Mouse (Mus musculus) lung, embryonic 16.5 days (tissue): ENCODE measurements at regions not wholly inside any gene's neighbourhood (a gene's known extent, or its start where the extent isn't known, plus 50 kb on each side); places are given as distances from the start of the nearest gene placed in this dataset.

Experiments used
- ATAC-seq: fragments of 200-750 bp; cut with Nextera tagmentation; 2 replicates; pipeline ENCODE4 v1.8.0; 2017; ENCODE audit warnings: low read depth, mild to moderate bottlenecking, moderate library complexity
- H3K27ac ChIP-seq: fragments of 300-500 bp; sonication (generic); 2 replicates; pipeline ENCODE4 v1.5.1; 2014; ENCODE audit warnings: mild to moderate bottlenecking, control low read depth, low read length
- H3K27me3 ChIP-seq: fragments of 300-500 bp; sonication (generic); 2 replicates; pipeline ENCODE4 v1.6.1; 2014; ENCODE audit warnings: low read depth, low read length, mixed read lengths; ENCODE audit not compliant: control insufficient read depth, insufficient read depth
- H3K36me3 ChIP-seq: fragments of 300-500 bp; sonication (generic); 2 replicates; pipeline ENCODE4 v1.6.1; 2014; ENCODE audit warnings: low read length; ENCODE audit not compliant: control insufficient read depth, insufficient read depth
- H3K4me1 ChIP-seq: fragments of 300-500 bp; sonication (generic); replicated peaks from 2 replicates; pipeline ENCODE4 v1.6.1; 2014; ENCODE audit warnings: low read length, mixed read lengths; ENCODE audit not compliant: control insufficient read depth, insufficient read depth
- H3K4me2 ChIP-seq: fragments of 300-500 bp; sonication (generic); 2 replicates; pipeline ENCODE4 v1.6.1; 2014; ENCODE audit warnings: low read depth, low read length, control low read depth
- H3K4me3 ChIP-seq: fragments of 300-500 bp; sonication (generic); 2 replicates; pipeline ENCODE4 v1.5.1; 2014; ENCODE audit warnings: mild to moderate bottlenecking, low read length, control low read depth
- H3K9ac ChIP-seq: fragments of 300-500 bp; sonication (generic); 2 replicates; pipeline ENCODE4 v1.6.1; 2014; ENCODE audit warnings: low read length, control low read depth
- H3K9me3 ChIP-seq: fragments of 300-500 bp; sonication (generic); 2 replicates; pipeline ENCODE4 v1.6.1; 2016; ENCODE audit warnings: low read length; ENCODE audit not compliant: control insufficient read depth
- WGBS: fragments of 180-500 bp; shearing (Covaris S2); extraction: QIAGEN DNeasy Blood & Tissue Kit; methylation state at CpG from one replicate; pipeline ENCODE4 v1.1.7; 2014; 5-methylcytosine and 5-hydroxymethylcytosine counted together

GRCm38 (mm10) chr3:136508575-136508974 lies 161.3 kb upstream of the Ppp3ca start:
- 31% methylated on average over 2 of the region's 2 CpGs for WGBS
- Histone ChIP-seq H3K27ac (no peak overlapping the region), H3K9ac (no peak overlapping the region), H3K4me3 (no peak overlapping the region), H3K4me2 (no peak overlapping the region), H3K4me1 (no peaks in the 10 kb centered on the region), H3K9me3 (no peaks in the 10 kb centered on the region), H3K36me3 (no peaks in the 10 kb centered on the region), H3K27me3 (no peaks in the 10 kb centered on the region)
- ATAC-seq: no peak

DNA sequence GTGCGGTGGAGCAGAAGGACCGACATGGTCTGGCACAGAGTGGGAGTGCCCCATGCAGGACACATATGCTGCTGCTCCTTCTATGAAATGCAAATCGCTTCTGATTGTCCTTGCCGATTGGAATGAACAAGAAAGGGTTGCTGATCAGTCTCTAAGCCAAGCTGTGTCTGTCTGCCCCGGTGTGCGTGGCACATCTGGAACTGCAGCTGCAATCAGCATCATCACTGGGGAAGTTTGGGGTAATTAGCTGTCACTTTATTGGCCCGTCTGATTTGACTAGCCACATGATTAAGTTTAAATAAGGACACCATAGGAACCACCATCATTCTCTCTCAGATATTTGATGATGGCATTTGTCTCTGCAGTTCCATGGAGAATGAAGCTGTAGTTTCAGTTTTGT lies 162.9 kb upstream of the Ppp3ca start:
- Histone ChIP-seq H3K27me3 (no peaks in the 10 kb centered on the region), H3K36me3 (no peaks in the 10 kb centered on the region), H3K4me2 (no peak overlapping the region), H3K9ac (no peak overlapping the region), H3K9me3 (no peaks in the 10 kb centered on the region), H3K4me1 (no peaks in the 10 kb centered on the region), H3K4me3 (no peak overlapping the region), H3K27ac (no peak overlapping the region)
- ATAC-seq: no peak
- WGBS: 77% methylated on average over 7 of the region's 7 CpGs

DNA sequence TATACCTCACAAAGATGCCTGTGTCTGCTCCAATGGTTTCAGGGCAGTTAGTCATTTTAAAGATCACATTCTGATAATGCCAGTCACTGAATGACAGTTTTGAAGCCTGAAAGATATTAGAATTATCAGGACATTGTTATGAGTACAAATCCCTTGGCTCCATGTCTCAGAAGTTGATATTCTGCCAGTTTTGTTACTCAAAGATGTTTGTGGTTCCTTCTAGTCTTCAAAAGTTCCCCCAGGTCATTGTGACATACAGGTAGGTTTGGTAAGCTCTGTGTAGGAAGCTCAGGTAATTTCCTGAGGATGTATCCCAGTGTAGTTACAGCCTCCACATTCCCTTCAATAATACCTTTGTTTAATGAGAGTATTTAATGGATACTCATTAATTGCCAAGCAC lies 169.0 kb upstream of the Bank1 start:
- Histone ChIP-seq H3K9ac (no peak overlapping the region), H3K4me3 (no peak overlapping the region), H3K27ac (no peak overlapping the region), H3K36me3 (no peaks in the 10 kb centered on the region), H3K27me3 (no peaks in the 10 kb centered on the region), H3K4me2 (no peak overlapping the region), H3K4me1 (no peaks in the 10 kb centered on the region), H3K9me3 (no peaks in the 10 kb centered on the region)
- no peak for ATAC-seq

DNA sequence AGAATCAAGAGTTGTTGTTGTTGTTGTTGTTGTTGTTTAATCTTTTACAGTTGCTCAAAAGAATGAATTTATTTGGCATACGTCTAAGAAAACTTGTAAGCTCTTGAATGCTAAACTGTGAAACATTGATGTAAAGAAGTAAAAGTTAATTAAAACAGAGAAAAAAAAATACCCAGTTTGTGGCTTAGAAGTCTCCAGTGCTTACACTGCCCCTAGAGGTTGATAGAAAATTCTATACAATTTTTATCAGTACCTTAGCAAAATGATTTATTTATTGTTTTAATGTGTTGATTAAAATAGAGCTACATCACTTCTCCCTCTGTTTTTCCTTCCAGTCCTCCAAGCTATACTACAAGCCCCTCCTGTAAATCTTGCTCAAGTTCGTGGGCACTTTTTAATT lies 165.8 kb upstream of the Bank1 start:
- H3K9ac ChIP-seq: no peak overlapping the region
- no peak overlapping the region for H3K4me3 ChIP-seq
- no peak overlapping the region for H3K4me2 ChIP-seq
- H3K9me3 ChIP-seq: no peaks in the 10 kb centered on the region
- no peak overlapping the region for H3K27ac ChIP-seq
- no peak for ATAC-seq
- no peaks in the 10 kb centered on the region for H3K36me3 ChIP-seq
- H3K27me3 ChIP-seq: no peaks in the 10 kb centered on the region
- WGBS: 75% methylated on average over 2 of the region's 2 CpGs
- no peaks in the 10 kb centered on the region for H3K4me1 ChIP-seq

GRCm38 (mm10) chr3:136471693-136472092 lies 145.8 kb upstream of the Bank1 start:
- H3K27me3 ChIP-seq: no peaks in the 10 kb centered on the region
- H3K27ac ChIP-seq: no peak overlapping the region
- WGBS: 87% methylated on average over 3 of the region's 3 CpGs
- H3K4me2 ChIP-seq: no peak overlapping the region
- H3K4me1 ChIP-seq: no peaks in the 10 kb centered on the region
- no peak overlapping the region for H3K4me3 ChIP-seq
- H3K9ac ChIP-seq: no peak overlapping the region
- no peaks in the 10 kb centered on the region for H3K9me3 ChIP-seq
- no peak for ATAC-seq
- no peaks in the 10 kb centered on the region for H3K36me3 ChIP-seq

- WGBS: 82% methylated on average over 3 of the region's 3 CpGs
These were observed 136.9 kb upstream of the Bank1 start for GRCm38 (mm10) chr3:136462747-136463146.

GRCm38 (mm10) chr3:136456471-136457117 lies 130.7 kb upstream of the Bank1 start:
- no peak for ATAC-seq
- H3K4me1 ChIP-seq: no peaks in the 10 kb centered on the region
- no peak overlapping the region for H3K4me3 ChIP-seq
- H3K4me2 ChIP-seq: no peak overlapping the region
- H3K36me3 ChIP-seq: no peaks in the 10 kb centered on the region
- H3K27me3 ChIP-seq: no peaks in the 10 kb centered on the region
- no peaks in the 10 kb centered on the region for H3K9me3 ChIP-seq
- 70% methylated on average over 10 of the region's 10 CpGs for WGBS
- H3K9ac ChIP-seq: no peak overlapping the region
- no peak overlapping the region for H3K27ac ChIP-seq

More at GRCm38 (mm10) chr3:136462747-136463146, 136.9 kb upstream of the Bank1 start:
- no peak overlapping the region for H3K4me3 ChIP-seq
- H3K27ac ChIP-seq: no peak overlapping the region
- no peaks in the 10 kb centered on the region for H3K27me3 ChIP-seq
- H3K4me2 ChIP-seq: no peak overlapping the region
- no peak for ATAC-seq
- H3K4me1 ChIP-seq: no peaks in the 10 kb centered on the region
- H3K9me3 ChIP-seq: no peaks in the 10 kb centered on the region
- H3K9ac ChIP-seq: no peak overlapping the region
- no peaks in the 10 kb centered on the region for H3K36me3 ChIP-seq

GRCm38 (mm10) chr3:136455651-136456470 lies 130.0 kb upstream of the Bank1 start:
- H3K4me3 ChIP-seq: no peak overlapping the region
- H3K4me2 ChIP-seq: no peak overlapping the region
- ATAC-seq: no peak
- 69% methylated on average over 7 of the region's 7 CpGs for WGBS
- no peaks in the 10 kb centered on the region for H3K4me1 ChIP-seq
- H3K36me3 ChIP-seq: no peaks in the 10 kb centered on the region
- no peaks in the 10 kb centered on the region for H3K27me3 ChIP-seq
- H3K9me3 ChIP-seq: no peaks in the 10 kb centered on the region
- H3K27ac ChIP-seq: no peak overlapping the region
- no peak overlapping the region for H3K9ac ChIP-seq

GRCm38 (mm10) chr3:136454967-136455366 lies 129.1 kb upstream of the Bank1 start:
- Histone ChIP-seq H3K36me3 (no peaks in the 10 kb centered on the region), H3K4me2 (no peak overlapping the region), H3K27me3 (no peaks in the 10 kb centered on the region), H3K27ac (no peak overlapping the region), H3K9ac (no peak overlapping the region), H3K4me1 (no peaks in the 10 kb centered on the region), H3K4me3 (no peak overlapping the region), H3K9me3 (no peaks in the 10 kb centered on the region)
- WGBS: 80% methylated on average over 3 of the region's 3 CpGs
- no peak for ATAC-seq
